Mouse (Mus musculus): ENCODE results near the gene Pcif1.
A peak's percentile ranks its signal among the peaks of the same experiment; 100 is the strongest.

The Pcif1 gene

DNA sequence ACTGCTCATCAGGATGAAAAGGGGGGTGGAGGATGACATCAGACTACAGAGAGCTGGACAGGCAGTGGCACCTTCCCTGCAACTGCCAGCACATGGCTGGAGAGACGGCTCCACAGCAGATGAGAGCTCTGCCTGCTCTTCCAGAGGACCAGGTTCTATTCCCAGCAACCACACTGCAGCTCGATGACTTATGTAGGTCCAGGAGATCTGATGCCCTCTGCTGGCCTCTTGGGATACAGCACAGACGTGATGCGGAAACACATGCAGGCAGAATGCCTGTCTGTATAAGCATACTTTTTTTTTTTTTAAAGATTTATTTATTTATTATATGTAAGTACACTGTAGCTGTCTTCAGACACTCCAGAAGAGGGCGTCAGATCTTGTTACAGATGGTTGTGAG, 39.2 kb downstream of the Pcif1 start:
- DNase-seq (ENCODE audit: low spot score in 2 of 2), result peak in 1 of 2 experiments; percentile 46

DNA sequence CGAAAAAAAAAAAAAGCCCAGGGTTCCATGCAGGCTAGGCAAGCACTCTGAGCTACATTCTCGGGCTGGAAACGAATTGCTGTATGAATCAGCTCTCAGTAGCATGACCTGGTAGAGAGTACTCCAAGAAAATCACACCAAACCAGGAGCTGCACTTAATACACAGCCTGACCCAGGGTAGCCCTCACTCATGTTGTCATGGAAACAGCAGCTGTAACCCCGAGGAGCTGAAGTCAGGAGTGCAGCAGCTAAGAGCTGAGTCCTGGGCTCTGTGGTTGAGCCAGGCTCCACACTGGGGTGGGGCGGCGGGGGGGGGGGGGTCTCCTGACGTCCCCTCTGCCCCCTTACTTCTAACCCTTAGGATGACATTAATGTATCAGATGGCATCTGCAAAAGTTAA, 42.9 kb downstream of the Pcif1 start:
- DNase-seq (ENCODE audit: low spot score in 2 of 2), result no peak

DNA sequence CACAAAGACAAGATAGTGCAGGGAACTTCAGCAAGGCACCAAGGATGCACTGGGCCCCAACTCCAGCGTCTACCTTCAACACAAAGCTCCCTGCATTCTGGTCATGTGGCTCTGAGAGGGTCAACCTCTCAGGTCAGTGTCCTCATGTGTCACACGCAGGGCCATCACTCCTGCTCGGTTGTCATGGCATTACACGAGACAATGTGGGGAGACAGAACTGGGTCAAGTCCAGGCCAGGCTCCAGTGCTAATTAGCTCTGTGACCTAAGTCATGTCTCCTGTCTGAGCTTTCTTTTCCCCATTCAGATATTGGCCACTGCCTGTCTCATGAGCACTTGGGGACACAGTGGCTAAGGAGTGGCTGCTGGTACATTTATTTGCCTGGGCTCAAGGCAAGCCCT, 44.2 kb downstream of the Pcif1 start:
- DNase-seq (ENCODE audit: low spot score in 2 of 2), result no peak

DNA sequence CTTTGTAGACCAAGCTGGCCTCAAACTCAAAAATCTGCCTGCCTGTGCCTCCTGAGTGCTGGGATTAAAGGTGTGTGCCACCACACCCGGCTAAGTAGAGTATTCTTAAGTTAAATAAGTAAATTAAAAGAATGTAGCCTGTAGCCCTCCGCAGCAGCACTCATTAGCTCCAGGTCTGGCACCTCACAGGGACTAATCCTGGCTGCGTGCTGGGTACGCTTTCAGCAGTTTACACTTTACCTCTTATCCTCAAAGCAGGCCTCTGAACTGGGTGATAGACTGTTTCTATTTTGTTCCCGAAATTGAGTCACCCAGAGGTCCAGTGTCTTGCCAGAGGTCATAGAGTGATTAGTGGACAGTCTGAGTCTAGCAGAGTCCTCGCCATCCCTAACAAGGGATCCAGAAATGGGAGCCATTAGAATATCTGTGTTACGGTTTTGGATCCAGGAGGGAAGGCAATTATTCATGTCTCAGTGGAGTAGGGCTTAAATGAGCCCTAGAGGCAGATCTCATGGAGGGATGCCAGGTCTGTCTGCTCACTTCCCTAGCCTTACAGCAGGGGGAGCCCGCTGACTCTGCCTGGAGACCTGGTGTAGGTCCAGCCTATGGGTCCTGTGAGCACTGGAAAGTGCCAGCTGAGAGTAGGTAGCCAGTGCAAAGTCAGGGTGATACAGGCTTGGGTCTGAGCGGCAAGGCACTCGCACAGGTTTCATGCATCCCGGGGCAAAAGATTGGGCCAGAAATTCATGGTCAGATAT, 45.2 kb downstream of the Pcif1 start:
- DNase-seq (ENCODE audit: low spot score in 2 of 2), result peak; percentile 75 to 83

DNA sequence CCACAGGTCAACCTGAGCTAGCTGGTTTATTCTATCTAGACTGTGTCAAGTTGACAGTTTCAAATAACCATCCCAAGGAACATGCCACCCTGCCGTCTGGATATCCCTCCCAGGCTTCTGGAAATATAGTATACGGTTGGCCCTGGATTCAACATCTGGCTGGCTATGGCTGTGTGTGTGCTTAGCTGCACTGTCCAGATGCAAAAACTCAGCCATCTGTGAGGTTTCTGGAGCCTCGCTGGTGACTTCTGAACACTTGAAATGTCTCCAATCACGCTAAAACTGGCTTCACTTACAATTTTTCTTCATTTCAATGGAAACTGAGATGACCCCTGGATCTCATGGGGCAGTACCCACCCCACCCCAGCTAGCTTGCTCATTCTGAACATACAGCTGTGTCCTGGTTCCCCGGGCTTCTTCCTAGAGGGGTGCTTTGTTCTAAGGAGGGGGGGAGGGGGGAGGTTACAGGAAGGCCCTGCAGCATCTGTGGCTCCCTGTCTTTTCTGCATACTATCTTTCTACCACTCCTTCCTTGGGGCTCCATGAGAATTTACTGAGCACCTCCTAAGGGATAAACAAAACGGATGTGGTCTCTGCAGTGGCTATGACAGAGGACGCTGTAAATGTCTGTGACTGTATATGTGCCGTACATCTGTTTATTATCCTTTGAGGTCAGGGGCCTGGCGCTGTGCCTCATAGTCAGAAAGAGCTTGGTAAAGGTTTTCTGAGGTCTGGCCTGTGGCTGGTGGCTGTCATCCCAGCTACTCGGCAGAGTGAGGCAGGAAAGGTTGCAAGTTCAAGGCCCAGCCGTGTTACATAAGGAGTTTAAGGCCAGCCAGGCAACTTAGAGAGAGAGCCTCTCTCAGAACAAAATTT, 51.8 kb downstream of the Pcif1 start:
- DNase-seq (ENCODE audit: low spot score in 2 of 2), result no peak

DNA sequence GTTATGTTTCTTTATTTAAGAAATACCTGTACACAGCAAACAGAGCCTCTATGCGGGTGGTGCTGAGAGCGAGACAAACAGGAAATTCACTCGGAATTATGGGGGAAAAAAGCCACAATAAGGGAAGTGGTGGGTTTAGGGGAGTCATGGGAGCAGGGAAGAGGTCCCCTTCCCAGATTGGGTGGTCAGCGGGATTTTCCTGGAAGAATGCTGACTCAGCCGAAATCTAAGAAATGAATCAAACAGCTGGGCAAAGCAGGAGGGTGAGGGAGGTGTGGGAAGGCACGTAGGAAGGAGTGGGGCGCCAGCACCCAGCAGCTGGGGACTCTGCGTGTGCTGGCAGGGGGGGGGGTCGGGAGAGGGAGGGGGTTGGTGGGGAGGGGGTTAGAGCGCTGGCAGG, 54.4 kb downstream of the Pcif1 start:
- DNase-seq (ENCODE audit: low spot score in 2 of 2), result no peak

DNA sequence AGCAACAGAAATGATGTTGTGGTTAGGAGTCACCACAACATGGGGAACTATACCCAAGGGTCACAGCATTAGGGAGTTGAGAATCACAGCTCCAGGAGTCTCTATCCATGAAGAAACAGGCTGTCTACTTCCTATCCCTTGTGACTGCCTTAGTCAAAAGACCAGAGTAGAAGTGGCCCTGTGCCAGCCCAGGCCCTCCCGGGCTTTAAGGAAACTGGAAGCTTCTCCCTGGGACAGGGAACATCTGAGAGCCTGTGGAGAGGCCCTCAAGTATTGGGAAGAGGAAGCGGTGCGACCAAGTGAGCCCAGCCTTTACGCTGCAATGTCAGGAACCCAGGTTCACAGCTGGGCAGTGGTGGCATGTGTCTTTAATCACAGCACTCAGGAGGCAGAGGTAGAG, 56.9 kb downstream of the Pcif1 start:
- DNase-seq (ENCODE audit: low spot score in 2 of 2), result no peak

DNA sequence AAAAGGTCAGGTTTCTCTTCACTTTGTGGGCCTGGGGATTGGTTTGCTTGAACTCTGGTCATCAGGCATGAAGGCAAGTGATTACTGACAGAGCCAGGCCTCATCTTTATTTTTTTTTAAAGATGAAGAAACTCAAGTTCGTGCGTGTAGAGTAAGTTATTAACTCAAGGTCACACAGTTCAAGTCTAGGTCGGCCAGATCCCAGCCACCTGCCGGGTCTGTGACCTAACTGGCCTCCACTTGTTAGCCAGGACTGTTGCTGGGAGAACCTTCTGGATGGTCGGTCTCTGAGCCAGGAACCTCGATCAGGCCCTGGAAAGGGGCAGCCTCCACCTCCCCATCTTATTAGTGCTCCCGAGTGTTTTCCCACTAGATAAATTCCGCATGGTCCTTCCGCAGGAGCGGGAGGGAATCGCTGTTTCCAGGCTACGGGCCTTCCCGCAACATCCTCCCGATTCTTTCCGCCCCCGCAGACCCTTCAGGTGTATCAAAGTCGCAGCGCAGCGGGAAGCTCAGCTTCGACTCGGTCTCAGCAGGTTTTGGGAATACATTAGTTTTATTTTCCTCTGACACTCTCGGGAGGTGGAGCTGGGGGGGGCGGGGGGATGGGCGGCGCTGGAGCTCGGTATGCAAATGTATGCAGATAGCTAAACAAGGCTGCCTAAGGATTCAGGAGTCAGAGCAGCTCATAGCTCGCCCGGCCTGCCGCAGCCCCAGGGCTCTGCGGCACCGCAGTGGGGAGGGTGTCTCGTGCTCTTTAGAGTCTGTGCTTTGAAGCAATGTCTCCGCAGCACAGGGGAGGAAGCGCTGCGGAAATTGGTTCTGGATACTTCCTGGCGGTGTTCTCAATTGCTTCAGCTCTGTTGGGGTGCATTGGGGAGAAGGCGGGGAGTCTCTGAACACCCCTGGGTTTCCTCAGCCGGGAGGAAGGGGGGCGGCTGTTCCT, 59.3 kb downstream of the Pcif1 start:
- peak in 1 of 2 experiments; percentile 54 for DNase-seq (ENCODE audit: low spot score in 2 of 2)

DNA sequence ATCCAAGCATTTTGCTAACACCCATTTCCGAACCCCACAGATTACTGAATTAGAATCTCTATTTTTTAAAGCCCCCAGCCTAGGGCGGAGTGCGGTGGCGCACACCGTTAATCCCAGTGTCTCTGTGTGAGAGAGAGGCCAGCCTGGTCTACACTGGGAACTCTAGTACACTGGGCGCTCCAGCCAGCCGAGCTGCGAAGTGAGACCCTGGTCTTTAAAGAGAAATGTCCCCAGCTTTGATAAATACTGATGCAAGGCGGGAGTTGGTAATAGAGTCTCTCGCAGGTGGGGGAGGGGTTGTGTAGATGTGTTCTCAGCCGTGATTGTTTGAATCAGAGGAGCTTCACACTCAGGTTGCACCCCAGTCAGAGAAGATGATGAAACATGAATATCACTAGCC, 60.0 kb downstream of the Pcif1 start:
- DNase-seq (ENCODE audit: low spot score in 2 of 2), result no peak

DNA sequence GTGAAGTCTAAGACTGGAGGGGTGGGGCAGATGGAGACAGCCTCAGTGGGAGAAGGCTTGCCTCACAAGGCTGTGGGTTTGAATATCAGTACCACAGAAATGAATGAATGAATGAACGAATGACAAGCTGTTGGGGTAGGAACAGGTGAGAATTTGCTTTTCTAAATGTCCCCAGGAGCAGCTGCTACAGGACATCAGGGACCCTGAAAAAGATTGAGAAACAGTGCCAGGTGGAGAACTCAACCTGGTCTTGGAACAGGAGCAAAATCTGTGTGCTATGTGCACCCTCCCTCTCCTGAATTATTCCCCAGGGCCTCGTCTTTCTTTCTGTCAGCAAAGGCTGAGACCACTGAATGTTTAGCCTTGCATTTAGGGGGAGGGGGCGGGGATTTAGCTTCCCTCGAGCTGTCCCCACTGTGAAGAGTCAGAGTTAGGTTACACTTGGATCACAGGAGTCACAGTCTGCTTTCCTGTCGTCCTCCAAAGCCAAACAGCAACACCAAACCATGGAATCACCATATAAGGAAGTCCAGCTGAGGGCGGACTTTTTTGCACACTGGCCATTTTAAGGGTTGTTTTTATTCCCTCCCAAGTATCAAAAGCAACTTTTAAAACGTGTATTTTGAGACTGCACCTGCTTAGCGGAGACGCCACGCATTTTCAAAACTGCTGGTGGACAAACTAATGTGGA, 61.2 kb downstream of the Pcif1 start, which contains the start of gene Mmp9:
TSS of gene Mmp9 (plus strand) at position 641 of the 691 bp plus-strand sequence.
- DNase-seq (ENCODE audit: low spot score in 2 of 2), result no peak

DNA sequence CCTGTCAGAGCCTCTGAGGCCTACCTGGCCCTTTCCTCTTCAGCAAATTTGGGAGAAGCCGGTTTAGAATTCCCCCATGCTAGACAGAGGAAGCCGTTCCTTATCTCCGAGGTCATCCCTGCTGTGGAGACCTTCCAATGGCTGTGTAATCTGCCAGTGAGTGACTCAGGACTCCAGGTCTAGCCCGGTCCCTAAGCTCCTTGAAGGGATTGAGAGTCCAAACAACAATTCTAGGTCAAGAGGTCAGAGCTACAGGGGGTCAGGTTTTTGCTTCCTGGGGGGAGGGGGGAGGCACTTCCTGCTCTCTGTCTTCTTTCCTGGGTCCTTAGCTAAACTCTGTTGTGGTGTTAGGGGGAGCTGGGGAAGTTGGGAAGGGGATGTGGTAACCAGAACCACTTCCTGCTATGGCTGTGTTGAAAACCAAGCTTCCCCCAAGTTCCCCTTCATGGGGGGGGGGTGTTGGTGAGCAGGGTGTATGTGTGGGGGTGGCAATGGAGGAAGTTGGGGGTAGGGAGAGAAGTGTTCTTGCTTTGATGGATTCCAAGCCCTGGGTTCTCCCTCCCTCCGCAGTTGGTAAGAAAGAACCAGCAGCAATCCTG, 63.7 kb downstream of the Pcif1 start:
- DNase-seq (ENCODE audit: low spot score in 2 of 2), result peak; percentile 50 to 63
